Comparison of ENCODE assay signal across 8 mouse cellular contexts in genomic region chr14:113314499-113314898, GRCm38 (mm10). TPM values are rescaled to one million over a fixed set of nuclear protein-coding genes. Genes with fewer than 3 reads are reported as not detected.
DNase-seq lines count a peak whose midpoint lies in the region; ATAC-seq and TF ChIP-seq lines count a peak whose summit lies in the region.
"Not testable (repeated sequence)": the region's sequence is repeated elsewhere in the genome, so short reads cannot be mapped to it uniquely, and the experiment has no call there.

TSS of gene Tpm3-rs7 (plus strand) at chr14:113314608.

- not testable (repeated sequence) for TF ChIP-seq RAD21 in CH12.LX (IDR thresholded peaks at IDR 0.05; ENCODE audit: low read depth, low read length)

- intact Hi-C loops in heart, adult 2 months (cut with DNase I); left cerebral cortex, postnatal 36 days (cut with DNase I): not testable (repeated sequence)

- in situ Hi-C loops in CH12.LX (cut with MboI; ENCODE audit: low pct_ligation_motif_present, low pct_unique_long_range_greater_than_20kb, low sequenced_read_pairs), result not testable (repeated sequence)

- TF ChIP-seq POLR2A in CH12.LX (IDR thresholded peaks at IDR 0.05; ENCODE audit: low read depth, low read length); bone marrow, adult 2 months (IDR thresholded peaks at IDR 0.05; ENCODE audit: borderline replicate concordance, control insufficient read depth, low read depth, low read length); heart, adult 2 months (IDR thresholded peaks at IDR 0.05; ENCODE audit: insufficient read depth, low read depth, low read length): not testable (repeated sequence)

- not testable (repeated sequence) for DNase-seq in CH12.LX (ENCODE audit: extremely low read depth); adrenal gland, adult 2 months; heart, adult 2 months; layer of hippocampus, postnatal 36 days; left cerebral cortex, postnatal 36 days (ENCODE audit: low spot score in 2 of 2)

- not testable (repeated sequence) for H3K27me3 ChIP-seq in CH12.LX (replicated peaks); heart, adult 2 months (ENCODE audit: control insufficient read depth, insufficient read depth, low read length)

- H3K4me3 ChIP-seq in CH12.LX (replicated peaks in 1 of 3; ENCODE audit: low read depth in 2 of 3, low read length in 2 of 3, poor library complexity in 1 of 3); bone marrow, adult 2 months (replicated peaks; ENCODE audit: control insufficient read depth, low read depth, low read length); heart, adult 2 months: not testable (repeated sequence)

- peaks cover 28% of the 10 kb centered on the region for H3K9me3 ChIP-seq in CH12.LX (replicated peaks; ENCODE audit: low read length)

- H3K4me1 ChIP-seq in CH12.LX (ENCODE audit: control insufficient read depth in 1 of 2, insufficient read depth in 2 of 2); bone marrow, adult 2 months (ENCODE audit: control insufficient read depth, insufficient read depth, low read length); heart, adult 2 months (ENCODE audit: control insufficient read depth, insufficient read depth, low read length): not testable (repeated sequence)

- dilution Hi-C loops in CH12.LX (cut with MboI; ENCODE audit: extremely low pct_ligation_motif_present, extremely low pct_unique_long_range_greater_than_20kb, low sequenced_read_pairs), result not testable (repeated sequence)

- H3K9ac ChIP-seq in CH12.LX (ENCODE audit: insufficient read depth, low read depth); heart, adult 2 months (ENCODE audit: low read depth, low read length): not testable (repeated sequence)

- H3K4me2 ChIP-seq in CH12.LX (ENCODE audit: insufficient read depth, low read depth, poor library complexity, severe bottlenecking), result not testable (repeated sequence)

- not testable (repeated sequence) for TF ChIP-seq EP300 in CH12.LX (IDR thresholded peaks at IDR 0.05; ENCODE audit: low read length); heart, adult 2 months (IDR thresholded peaks at IDR 0.05; ENCODE audit: insufficient read depth, low read depth, low read length)

- not testable (repeated sequence) for ATAC-seq in inflammation-experienced regulatory T-cells, adult 6 months
- peak; percentile 50; the same call in 1 of the 2 replicates for ATAC-seq in monocyte, adult 5-6 weeks (replicated peaks; ENCODE audit: insufficient number of reproducible peaks, low FRiP score, low TSS enrichment, poor library complexity, severe bottlenecking)

- not testable (repeated sequence) for TF ChIP-seq CTCF in CH12.LX (conservative IDR thresholded peaks at IDR 0.05 in 1 of 2, IDR thresholded peaks at IDR 0.05 in 1 of 2; ENCODE audit: low read depth in 2 of 2, low read length in 2 of 2); bone marrow, adult 2 months (IDR thresholded peaks at IDR 0.05; ENCODE audit: control insufficient read depth, insufficient read depth, low read length); heart, adult 2 months (IDR thresholded peaks at IDR 0.05)

- H3K27ac ChIP-seq in CH12.LX (ENCODE audit: insufficient read depth, low read depth); bone marrow, adult 2 months (ENCODE audit: control insufficient read depth, insufficient read depth, low read depth, low read length, poor library complexity); heart, adult 2 months: not testable (repeated sequence)

- not testable (repeated sequence) for H3K36me3 ChIP-seq in CH12.LX (replicated peaks in 1 of 2; ENCODE audit: control insufficient read depth in 1 of 2, insufficient read depth in 1 of 2, low read length in 1 of 2); heart, adult 2 months (ENCODE audit: control insufficient read depth, insufficient read depth, low read length)

- not testable (repeated sequence) for H3K79me2 ChIP-seq in CH12.LX (replicated peaks; ENCODE audit: control insufficient read depth, extremely low read depth, insufficient read depth, poor library complexity, severe bottlenecking); heart, adult 2 months (replicated peaks; ENCODE audit: control insufficient read depth, insufficient read depth, low read length)

- WGBS in bone marrow, adult 2 months, result 87% methylated on average over 16 of the region's 16 CpGs
- WGBS in heart, adult 2 months, result 90% methylated on average over 16 of the region's 16 CpGs

RNA-seq across cellular contexts. Expression of gene Tpm3-rs7, which starts in this region (rescaled TPM):
- total RNA-seq in CH12.LX (2012; rRNA removed), result 6.0 and 6.8 TPM in 2 replicates
- total RNA-seq in CH12.LX (2014; rRNA removed), result 29.6 and 35.0 TPM in 2 replicates
- 11.2 and 33.7 TPM in 2 replicates for polyA plus RNA-seq in CH12.LX (2012; ENCODE audit: insufficient read length, low read depth)
- total RNA-seq in adrenal gland, adult 2 months (2021), result 10 to 100 TPM; 47.2 to 55.9 TPM
- not detected in 2 replicates for polyA plus RNA-seq in adrenal gland, adult 2 months (2012; rRNA removed)
- polyA plus RNA-seq in bone marrow, adult 2 months (2011; ENCODE audit: insufficient read depth, insufficient read length, low replicate concordance, missing spikeins), result 19.9 and 48.8 TPM in 2 replicates
- total RNA-seq in heart, adult 2 months (2021), result 10 to 100 TPM; 10.5 to 10.9 TPM
- polyA plus RNA-seq in heart, adult 2 months (2012; rRNA removed), result 0.08 and 0.41 TPM in 2 replicates
- 10 to 100 TPM; 10.2 to 11.1 (median 10.2) TPM for polyA plus RNA-seq in inflammation-experienced regulatory T-cells, adult 6 months (2017; shearing (Covaris generic))
- 10 to 100 TPM; 41.1 to 44.3 TPM for total RNA-seq in layer of hippocampus, postnatal 36 days (2021)
- total RNA-seq in left cerebral cortex, postnatal 36 days (2021), result 10 to 100 TPM; 40.4 to 43.6 TPM
- 58.8 to 61.2 TPM (median 59.0 TPM) in 3 replicates for total RNA-seq in monocyte, adult 5-6 weeks (2017)
